Mouse (Mus musculus): Measurements from ENCODE around the gene 4930503B20Rik. TPM values are rescaled to one million over a fixed set of nuclear protein-coding genes. Genes with fewer than 3 reads are reported as not detected.
A peak's percentile ranks its signal among the peaks of the same experiment; 100 is the strongest.

4930503B20Rik gene
- not detected in 2 replicates for polyA plus RNA-seq (2015; fragmentation: Nextera tagmentation; extraction: Ambion mirVana)

- Histone ChIP-seq H3K27me3 (no peaks in the 10 kb centered on the region), H3K36me3 (no peaks in the 10 kb centered on the region), H3K4me3 (no peak within 1 kb of the TSS), H3K27ac (no peak within 1 kb of the TSS), H3K9ac (no peak within 1 kb of the TSS), H3K4me2 (no peak within 1 kb of the TSS), H3K9me3 (no peaks in the 10 kb centered on the region), H3K4me1 (no peaks in the 10 kb centered on the region)
- ATAC-seq (ENCODE audit: insufficient number of reproducible peaks, low FRiP score, low TSS enrichment, low read depth) = no peak
- 82% methylated on average over 3 of the region's 3 CpGs for WGBS
These were observed at the start of gene 4930503B20Rik for GRCm38 (mm10) chr3:146651217-146651616. Gene 4930503B20Rik, minus strand, starts transcription at chr3:146651317.

DNA sequence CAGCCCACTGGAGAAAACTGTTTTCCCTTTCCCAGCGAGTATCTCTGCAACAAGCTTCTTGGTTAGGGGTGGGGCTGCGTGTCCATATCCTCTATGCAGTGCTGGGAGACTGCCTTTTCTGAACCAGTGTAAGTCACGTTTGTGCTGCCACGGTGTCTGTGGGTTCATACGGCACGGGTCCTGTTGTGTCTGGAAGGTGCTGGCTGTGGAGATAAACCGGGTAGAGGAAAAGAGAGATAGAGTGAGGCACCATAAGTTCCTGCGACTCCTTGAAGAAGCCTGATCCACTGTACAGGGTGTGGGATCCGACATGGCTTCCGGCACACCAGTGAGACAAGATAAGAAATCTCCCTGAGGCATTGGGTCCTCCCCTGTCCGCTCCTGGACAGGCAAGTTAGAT is 48.9 kb upstream of the 4930503B20Rik start:
- Histone ChIP-seq H3K4me3 (no peak overlapping the region), H3K27me3 (no peaks in the 10 kb centered on the region), H3K9me3 (no peaks in the 10 kb centered on the region), H3K9ac (no peak overlapping the region), H3K27ac (no peak overlapping the region), H3K4me1 (no peaks in the 10 kb centered on the region), H3K36me3 (no peaks in the 10 kb centered on the region), H3K4me2 (no peak overlapping the region)
- no peak for ATAC-seq (ENCODE audit: insufficient number of reproducible peaks, low FRiP score, low TSS enrichment, low read depth)
- WGBS = 79% methylated on average over 11 of the region's 11 CpGs

GRCm38 (mm10) chr3:146698982-146699381 is 47.9 kb upstream of the 4930503B20Rik start:
- H3K4me2 ChIP-seq = no peak overlapping the region
- no peak for ATAC-seq (ENCODE audit: insufficient number of reproducible peaks, low FRiP score, low TSS enrichment, low read depth)
- H3K27ac ChIP-seq = no peak overlapping the region
- H3K9me3 ChIP-seq = no peaks in the 10 kb centered on the region
- WGBS = 75% methylated on average over 11 of the region's 11 CpGs
- H3K9ac ChIP-seq = no peak overlapping the region
- H3K4me1 ChIP-seq = no peaks in the 10 kb centered on the region
- no peaks in the 10 kb centered on the region for H3K27me3 ChIP-seq
- no peak overlapping the region for H3K4me3 ChIP-seq
- no peaks in the 10 kb centered on the region for H3K36me3 ChIP-seq

- Histone ChIP-seq H3K36me3 (no peaks in the 10 kb centered on the region), H3K4me1 (no peaks in the 10 kb centered on the region), H3K27ac (no peak overlapping the region), H3K4me3 (no peak overlapping the region), H3K9me3 (no peaks in the 10 kb centered on the region), H3K4me2 (no peak overlapping the region), H3K27me3 (no peaks in the 10 kb centered on the region), H3K9ac (no peak overlapping the region)
- 80% methylated on average over 5 of the region's 5 CpGs for WGBS
- ATAC-seq (ENCODE audit: insufficient number of reproducible peaks, low FRiP score, low TSS enrichment, low read depth) = no peak
These were observed 41.4 kb upstream of the 4930503B20Rik start for GRCm38 (mm10) chr3:146692547-146692946.

- ATAC-seq (ENCODE audit: insufficient number of reproducible peaks, low FRiP score, low TSS enrichment, low read depth) = no peak
- WGBS = 76% methylated on average over 4 of the region's 4 CpGs
- Histone ChIP-seq H3K9me3 (no peaks in the 10 kb centered on the region), H3K36me3 (no peaks in the 10 kb centered on the region), H3K4me3 (no peak overlapping the region), H3K4me1 (peaks cover 16% of the 10 kb centered on the region), H3K9ac (no peak overlapping the region), H3K27me3 (no peaks in the 10 kb centered on the region), H3K4me2 (no peak overlapping the region), H3K27ac (no peak overlapping the region)
These were observed 36.1 kb upstream of the 4930503B20Rik start for GRCm38 (mm10) chr3:146687121-146687725.

DNA sequence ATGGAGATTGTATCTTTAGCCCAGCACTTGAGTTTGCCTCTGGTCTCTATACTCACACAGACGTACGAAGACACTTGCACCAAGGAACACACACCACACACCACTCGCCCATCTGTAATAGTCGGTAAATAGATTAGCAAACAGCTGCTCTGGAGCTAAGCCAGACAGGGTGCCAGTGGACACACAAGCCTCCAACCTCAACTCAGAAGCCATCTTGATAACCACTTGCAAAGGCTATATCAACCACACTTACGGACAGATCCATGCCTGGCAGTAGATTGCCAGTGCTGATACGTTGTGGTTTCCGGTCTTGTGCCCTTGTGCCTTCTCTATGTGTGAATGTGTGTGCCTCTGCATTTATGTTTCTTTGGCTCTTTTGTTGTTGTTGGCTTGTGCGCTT is 35.3 kb upstream of the 4930503B20Rik start:
- 85% methylated on average over 8 of the region's 8 CpGs for WGBS

DNA sequence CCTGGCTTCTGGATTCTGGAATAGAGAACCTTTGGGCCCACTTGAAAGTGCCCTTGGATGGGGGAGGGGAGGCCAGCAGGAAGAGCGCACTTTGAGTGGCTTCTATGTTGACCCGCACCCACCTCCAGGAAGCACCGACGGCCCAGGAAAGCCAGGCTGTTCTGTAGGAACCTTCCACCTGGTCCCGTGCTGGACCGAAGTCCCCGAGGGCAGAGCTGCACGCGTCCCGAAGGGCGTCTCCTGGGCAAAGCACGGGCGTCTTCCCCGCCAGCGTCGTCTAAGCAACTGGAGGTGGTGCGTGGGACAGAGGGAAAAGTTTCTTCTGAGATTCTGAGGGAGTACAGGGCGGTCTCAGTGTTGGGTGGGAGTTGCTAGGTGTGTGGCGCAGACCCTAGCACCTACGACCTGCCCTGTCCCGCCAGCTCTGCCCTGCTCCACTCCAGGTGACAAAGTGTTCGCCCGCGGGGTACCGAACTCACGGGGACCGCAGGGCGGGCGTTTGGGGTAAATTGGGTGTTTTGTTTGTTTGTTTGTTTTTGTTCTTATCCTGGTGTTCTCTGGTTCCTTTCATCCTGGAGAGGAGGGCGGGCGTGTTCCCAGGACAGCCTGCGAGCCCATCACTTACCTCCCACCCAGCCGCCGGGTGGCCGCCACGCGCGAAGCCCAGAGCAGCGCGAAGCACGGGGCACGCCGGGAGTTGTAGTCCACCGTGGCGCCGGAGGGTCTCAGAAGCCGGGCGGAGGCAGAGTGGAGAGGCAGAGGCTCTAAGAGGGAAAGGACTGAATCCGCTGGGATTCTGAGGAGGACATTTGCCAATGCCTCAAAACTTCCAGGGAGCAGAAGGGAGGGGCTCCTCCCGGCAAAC is 33.9 kb upstream of the 4930503B20Rik start, which contains the start of gene Samd13:
Gene Samd13, minus strand, starts transcription at position 782 of the 865 bp plus-strand sequence.
- no peaks in the 10 kb centered on the region for H3K36me3 ChIP-seq
- H3K9me3 ChIP-seq = no peaks in the 10 kb centered on the region
- H3K27ac ChIP-seq = peak within 1 kb of the TSS; percentile 38
- no peaks in the 10 kb centered on the region for H3K27me3 ChIP-seq
- ATAC-seq (ENCODE audit: insufficient number of reproducible peaks, low FRiP score, low TSS enrichment, low read depth) = peak; percentile 81
- H3K4me2 ChIP-seq = peak within 1 kb of the TSS; percentile 91
- WGBS = 2% methylated on average over 50 of the region's 50 CpGs
- peaks cover 20% of the 10 kb centered on the region for H3K4me1 ChIP-seq
- peak within 1 kb of the TSS; percentile 44 for H3K9ac ChIP-seq
- H3K4me3 ChIP-seq = peak within 1 kb of the TSS; percentile 50

More for the DNA sequence above, 35.3 kb upstream of the 4930503B20Rik start:
- Histone ChIP-seq H3K27me3 (no peaks in the 10 kb centered on the region), H3K36me3 (no peaks in the 10 kb centered on the region), H3K27ac (no peak overlapping the region), H3K4me1 (peaks cover 20% of the 10 kb centered on the region), H3K9ac (no peak overlapping the region), H3K9me3 (no peaks in the 10 kb centered on the region), H3K4me3 (no peak overlapping the region), H3K4me2 (no peak overlapping the region)
- ATAC-seq (ENCODE audit: insufficient number of reproducible peaks, low FRiP score, low TSS enrichment, low read depth) = no peak

DNA sequence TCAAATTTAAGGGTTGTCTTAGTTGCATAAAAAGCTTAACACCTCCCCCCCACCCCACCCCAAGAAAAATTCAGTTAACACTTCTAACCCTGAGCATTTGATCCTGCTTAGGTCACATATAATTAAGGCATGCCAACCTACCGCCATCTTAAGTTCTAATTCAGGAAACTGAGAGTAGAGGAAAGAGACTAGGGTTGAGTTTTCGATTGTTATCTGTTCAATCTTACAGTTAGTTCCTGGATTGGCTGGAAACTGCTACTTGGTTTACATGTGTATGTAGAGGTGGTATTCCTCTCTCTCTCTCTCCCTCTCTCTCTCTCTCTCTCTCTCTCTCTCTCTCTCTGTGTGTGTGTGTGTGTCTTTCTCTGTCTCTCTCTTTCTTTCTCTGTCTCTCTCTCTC is 32.0 kb upstream of the 4930503B20Rik start:
- no peak overlapping the region for H3K4me3 ChIP-seq
- no peaks in the 10 kb centered on the region for H3K27me3 ChIP-seq
- no peak overlapping the region for H3K4me2 ChIP-seq
- no peak overlapping the region for H3K9ac ChIP-seq
- H3K9me3 ChIP-seq = no peaks in the 10 kb centered on the region
- H3K27ac ChIP-seq = no peak overlapping the region
- H3K36me3 ChIP-seq = no peaks in the 10 kb centered on the region
- 63% methylated on average over 2 of the region's 2 CpGs for WGBS
- no peak for ATAC-seq (ENCODE audit: insufficient number of reproducible peaks, low FRiP score, low TSS enrichment, low read depth)
- H3K4me1 ChIP-seq = peaks cover 20% of the 10 kb centered on the region

DNA sequence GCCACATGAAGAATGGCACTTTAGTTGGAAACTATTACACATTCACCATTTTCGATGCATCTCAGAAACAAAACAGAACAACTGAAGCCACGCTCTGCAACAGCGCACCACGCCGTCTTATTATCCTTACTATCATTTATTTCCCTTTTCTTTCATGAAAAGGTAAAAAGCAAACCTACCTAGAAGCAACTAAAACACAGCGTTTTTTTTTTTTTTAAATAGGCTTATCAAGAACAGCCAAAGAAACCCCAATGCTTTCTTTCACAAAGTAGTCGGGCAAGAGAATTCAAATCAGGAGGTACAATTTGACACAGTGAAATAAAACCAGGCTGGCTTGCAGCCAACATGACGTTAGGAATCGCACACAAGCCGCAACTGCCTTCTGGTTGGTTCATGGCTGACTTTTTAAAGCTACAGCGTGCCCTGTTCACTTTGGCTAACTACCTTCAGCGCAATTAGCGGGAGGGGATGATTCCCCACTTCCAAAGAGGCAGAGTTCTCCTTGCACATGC is 31.1 kb upstream of the 4930503B20Rik start:
- 0 out of 2 replicates have a peak overlapping the region, but pooled peaks have one; percentile 17 for H3K9ac ChIP-seq
- WGBS = 34% methylated on average over 13 of the region's 13 CpGs
- no peak for ATAC-seq (ENCODE audit: insufficient number of reproducible peaks, low FRiP score, low TSS enrichment, low read depth)

DNA sequence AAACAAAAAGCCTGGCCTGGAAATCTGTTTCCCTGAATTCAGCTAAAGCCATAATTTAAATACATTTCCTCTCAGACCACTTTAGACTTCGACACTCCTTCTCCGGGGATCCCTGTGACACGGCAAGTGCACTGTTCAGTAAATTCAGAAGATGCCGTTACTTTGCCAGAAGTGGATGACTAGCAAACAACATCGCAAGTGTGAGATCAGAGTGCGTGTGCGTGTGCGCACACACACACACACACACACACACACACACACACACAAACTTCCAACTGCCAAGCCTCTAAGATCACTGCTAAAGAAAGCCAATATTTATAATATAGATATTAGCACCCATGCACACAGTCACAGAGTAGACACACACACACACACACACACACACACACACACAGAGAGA is 30.6 kb upstream of the 4930503B20Rik start:
- Histone ChIP-seq H3K27ac (no peak overlapping the region), H3K4me3 (peak overlapping the region; percentile 23; the same call in 1 of the 2 replicates), H3K9ac (no peak overlapping the region), H3K9me3 (no peaks in the 10 kb centered on the region), H3K27me3 (no peaks in the 10 kb centered on the region), H3K4me2 (peak overlapping the region; percentile 48), H3K4me1 (peaks cover 20% of the 10 kb centered on the region), H3K36me3 (no peaks in the 10 kb centered on the region)
- no peak for ATAC-seq (ENCODE audit: insufficient number of reproducible peaks, low FRiP score, low TSS enrichment, low read depth)
- 55% methylated on average over 8 of the region's 8 CpGs for WGBS

More for the DNA sequence above, 31.1 kb upstream of the 4930503B20Rik start:
- H3K9me3 ChIP-seq = no peaks in the 10 kb centered on the region
- peak overlapping the region; percentile 62; the same call in 1 of the 2 replicates for H3K27ac ChIP-seq
- H3K4me2 ChIP-seq = peak overlapping the region; percentile 48
- peak overlapping the region; percentile 23 for H3K4me3 ChIP-seq
- H3K4me1 ChIP-seq = peaks cover 20% of the 10 kb centered on the region
- H3K36me3 ChIP-seq = no peaks in the 10 kb centered on the region
- H3K27me3 ChIP-seq = no peaks in the 10 kb centered on the region

DNA sequence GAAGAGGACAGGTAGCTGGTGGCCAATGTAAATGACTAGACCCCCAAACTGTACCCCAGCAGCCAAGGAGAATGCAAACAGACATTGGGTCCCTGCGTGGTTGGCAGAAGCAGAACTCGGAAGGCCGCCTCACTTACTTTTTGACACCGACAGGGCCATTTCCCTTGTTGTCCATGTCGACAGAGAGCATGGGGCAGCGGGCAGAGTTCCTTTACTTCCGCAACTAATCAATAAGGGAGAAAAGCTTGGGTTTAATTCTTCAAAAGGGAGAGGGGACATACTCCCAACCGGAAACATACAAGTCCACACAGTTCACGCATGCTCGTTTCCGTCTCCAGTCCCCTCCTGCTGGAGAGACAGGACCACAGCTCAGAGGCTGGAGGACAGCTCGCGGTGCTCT is 29.5 kb upstream of the 4930503B20Rik start:
- Histone ChIP-seq H3K4me3 (no peak overlapping the region), H3K4me1 (peaks cover 16% of the 10 kb centered on the region), H3K4me2 (no peak overlapping the region), H3K27ac (no peak overlapping the region), H3K27me3 (no peaks in the 10 kb centered on the region), H3K9me3 (no peaks in the 10 kb centered on the region), H3K9ac (no peak overlapping the region), H3K36me3 (no peaks in the 10 kb centered on the region)
- WGBS = 89% methylated on average over 13 of the region's 13 CpGs
- no peak for ATAC-seq (ENCODE audit: insufficient number of reproducible peaks, low FRiP score, low TSS enrichment, low read depth)

GRCm38 (mm10) chr3:146679646-146680045 is 28.5 kb upstream of the 4930503B20Rik start:
- no peak overlapping the region for H3K4me3 ChIP-seq
- H3K9ac ChIP-seq = no peak overlapping the region
- no peaks in the 10 kb centered on the region for H3K9me3 ChIP-seq
- no peak for ATAC-seq (ENCODE audit: insufficient number of reproducible peaks, low FRiP score, low TSS enrichment, low read depth)
- no peak overlapping the region for H3K27ac ChIP-seq
- H3K4me2 ChIP-seq = no peak overlapping the region
- H3K27me3 ChIP-seq = no peaks in the 10 kb centered on the region
- peaks cover 11% of the 10 kb centered on the region for H3K4me1 ChIP-seq
- H3K36me3 ChIP-seq = no peaks in the 10 kb centered on the region
- 92% methylated on average over 16 of the region's 16 CpGs for WGBS

All from limb, embryonic 15.5 days (tissue).